Mouse (Mus musculus) frontal cortex, adult 2 months (tissue): ENCODE data around the gene Rbm26. TPM values are rescaled to one million over a fixed set of nuclear protein-coding genes. Genes with fewer than 3 reads are reported as not detected.
A peak's percentile ranks its signal among the peaks of the same experiment; 100 is the strongest.

ENCODE experiments used
- DNase-seq, 2 experiments: peaks; one replicate each; pipeline ENCODE4 v3.0.0; 2022; ENCODE audit warnings: low spot score in 1 of 2; ENCODE audit errors: extremely low spot score in 1 of 2
- polyA plus RNA-seq: library from polyadenylated mRNA; depleted of rRNA; stranded (reverse); fragments of >200 nt; gene quantifications from 2 replicates; pipeline ENCODE4 v1.2.3, GENCODE M21; 2012; rRNA removed

Gene Rbm26
- polyA plus RNA-seq, 1 experiment: 51.2 TPM

DNA sequence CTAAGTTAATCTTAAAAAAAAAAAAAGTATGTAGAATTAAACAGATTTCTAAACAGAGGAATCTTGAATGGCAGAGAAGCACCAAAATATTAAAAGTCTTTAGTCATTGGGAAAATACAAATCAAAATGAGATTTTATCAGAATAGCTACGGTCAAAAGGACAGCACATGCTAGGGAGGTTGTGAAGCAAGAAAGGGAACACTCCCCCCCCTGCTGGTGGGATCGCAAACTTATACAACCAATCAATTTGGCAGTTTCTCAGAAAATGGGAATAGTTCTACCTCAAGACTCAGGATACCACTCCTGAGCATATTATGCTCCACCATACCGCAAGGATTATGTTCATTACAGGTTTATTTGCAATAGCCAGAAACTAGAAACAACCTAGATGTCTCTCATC lies 80.9 kb downstream of the Rbm26 start:
- DNase-seq: no peak

DNA sequence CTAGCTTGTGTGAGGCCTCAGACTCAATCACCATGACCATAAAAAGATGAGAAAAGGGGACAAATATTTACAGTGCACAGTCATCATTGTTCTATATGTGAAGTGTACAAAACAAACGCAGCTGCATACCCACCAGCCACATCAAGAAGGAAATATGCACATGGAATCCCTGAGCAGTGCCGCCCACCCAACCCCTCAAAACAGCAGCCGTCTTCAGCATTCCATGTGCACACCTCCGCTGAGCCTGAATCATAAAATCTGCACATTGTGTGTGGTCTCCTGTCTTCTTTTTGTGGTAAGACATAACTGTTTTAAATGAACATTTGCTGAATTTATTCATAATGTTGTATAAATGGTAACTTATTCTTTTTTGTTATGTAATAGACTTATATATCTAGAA lies 90.1 kb downstream of the Rbm26 start:
- DNase-seq: peak; percentile 59 to 73

DNA sequence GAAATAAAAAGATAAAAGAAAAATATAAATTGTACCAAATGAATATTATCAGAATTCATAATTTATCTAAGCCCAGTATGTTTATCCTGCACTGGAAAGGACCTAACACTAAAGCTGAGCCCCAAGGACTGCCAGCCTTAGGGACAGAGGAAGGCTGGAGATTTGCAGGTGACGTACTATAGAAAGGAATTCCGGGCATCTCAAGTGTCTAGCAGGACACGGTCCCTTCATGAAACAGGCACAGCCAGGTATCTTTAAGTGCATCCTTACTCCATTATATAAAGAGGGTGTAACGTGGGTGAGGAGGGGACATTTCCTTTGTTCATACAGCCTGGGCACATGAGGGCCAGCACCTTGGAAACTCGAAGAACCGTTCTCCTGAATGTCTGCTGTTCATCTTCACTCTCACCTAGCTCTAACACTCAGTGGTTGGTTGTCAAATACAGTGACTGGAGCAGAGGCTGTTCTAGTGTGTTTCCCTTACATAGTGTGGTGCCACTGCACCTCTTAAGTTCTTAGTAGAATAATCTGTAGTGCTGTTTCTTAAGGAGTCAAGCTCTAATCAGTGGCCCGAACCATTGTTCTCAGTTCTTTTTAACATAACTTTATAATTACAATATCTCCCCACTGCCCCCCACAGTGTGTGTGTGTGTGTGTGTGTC lies 91.7 kb downstream of the Rbm26 start:
- DNase-seq: no peak

DNA sequence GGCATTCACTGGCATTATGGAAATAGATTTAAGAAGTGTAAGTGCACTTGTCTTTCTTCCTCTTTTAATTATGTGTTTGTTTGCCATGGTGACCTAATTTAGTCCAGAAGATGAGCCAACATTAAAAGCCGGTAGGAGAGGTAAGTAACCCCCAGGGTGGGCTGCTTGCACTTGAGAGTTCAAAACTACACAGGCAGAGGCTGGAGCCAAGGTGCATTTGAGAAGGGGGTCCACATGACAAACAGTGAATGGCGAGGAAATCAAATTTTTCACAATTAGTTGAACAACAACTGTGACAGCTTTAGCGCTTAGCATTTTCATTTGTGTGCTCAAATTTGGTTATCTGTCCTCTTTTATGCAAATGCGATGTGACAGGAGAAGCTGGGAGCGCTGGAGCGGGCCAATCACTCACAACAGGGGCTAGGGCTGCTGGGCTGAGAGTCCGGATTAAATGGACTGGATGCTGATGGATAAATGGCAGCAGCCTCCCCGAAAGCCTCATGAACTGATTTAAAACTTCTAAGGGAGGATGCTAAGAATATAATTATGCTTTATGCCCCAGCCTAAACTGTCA lies 92.3 kb downstream of the Rbm26 start:
- no peak for DNase-seq

DNA sequence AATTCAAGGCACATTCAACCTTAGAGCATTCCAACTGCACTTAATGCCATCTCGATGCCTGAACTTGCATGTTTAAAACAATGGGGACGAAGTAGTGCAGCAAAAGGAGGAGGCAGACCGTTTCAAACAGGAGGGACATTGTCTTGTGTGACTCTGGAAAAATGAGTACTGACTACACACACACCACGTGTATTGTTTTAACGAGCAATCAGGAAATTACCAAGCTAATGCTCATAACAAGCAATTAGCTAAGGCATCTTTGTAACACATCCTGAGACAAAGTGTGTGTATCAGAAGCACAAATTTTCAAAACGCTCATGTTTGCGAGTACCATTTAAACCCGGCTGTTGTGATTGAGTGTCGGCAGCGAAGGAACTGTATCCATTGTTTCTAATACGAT lies 93.0 kb downstream of the Rbm26 start:
- DNase-seq: no peak

DNA sequence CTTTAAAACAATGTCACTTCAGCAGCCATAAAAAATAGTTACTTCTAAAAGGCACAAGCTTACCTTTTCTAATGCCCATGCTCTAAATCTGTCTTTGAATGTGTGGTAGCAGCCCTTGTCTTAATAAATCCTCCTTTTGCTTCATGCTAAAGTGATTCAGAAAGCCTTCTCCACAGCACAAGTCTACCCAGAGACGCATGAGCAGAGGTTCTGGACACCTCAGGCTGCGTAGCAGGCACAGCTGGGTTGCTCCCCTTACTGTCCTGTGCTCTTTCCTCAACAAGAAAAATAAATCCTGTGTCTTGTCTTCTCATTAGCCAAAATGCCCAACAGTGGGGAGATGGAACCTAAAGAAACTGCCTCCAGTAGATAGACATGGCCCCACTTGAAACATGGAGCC lies 102.4 kb downstream of the Rbm26 start:
- no peak for DNase-seq

DNA sequence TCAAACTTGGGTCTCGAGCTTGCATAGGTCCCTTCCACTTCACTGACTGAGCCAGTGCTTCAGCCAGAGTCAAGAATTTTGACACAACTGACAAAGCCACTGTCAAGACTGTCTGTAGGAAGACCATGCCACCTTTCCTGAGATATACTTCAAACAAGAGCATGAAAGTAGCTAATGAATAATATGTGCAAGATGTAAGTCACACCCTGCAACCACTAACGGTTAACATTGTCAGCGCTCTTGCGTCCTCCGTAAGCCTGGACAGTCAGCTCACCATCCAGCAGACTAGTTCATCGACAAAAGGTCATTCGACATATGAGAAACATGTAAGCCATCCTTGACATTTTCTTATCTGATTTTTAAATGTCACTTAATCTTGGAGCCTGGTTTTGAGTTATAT lies 102.8 kb downstream of the Rbm26 start:
- no peak for DNase-seq

DNA sequence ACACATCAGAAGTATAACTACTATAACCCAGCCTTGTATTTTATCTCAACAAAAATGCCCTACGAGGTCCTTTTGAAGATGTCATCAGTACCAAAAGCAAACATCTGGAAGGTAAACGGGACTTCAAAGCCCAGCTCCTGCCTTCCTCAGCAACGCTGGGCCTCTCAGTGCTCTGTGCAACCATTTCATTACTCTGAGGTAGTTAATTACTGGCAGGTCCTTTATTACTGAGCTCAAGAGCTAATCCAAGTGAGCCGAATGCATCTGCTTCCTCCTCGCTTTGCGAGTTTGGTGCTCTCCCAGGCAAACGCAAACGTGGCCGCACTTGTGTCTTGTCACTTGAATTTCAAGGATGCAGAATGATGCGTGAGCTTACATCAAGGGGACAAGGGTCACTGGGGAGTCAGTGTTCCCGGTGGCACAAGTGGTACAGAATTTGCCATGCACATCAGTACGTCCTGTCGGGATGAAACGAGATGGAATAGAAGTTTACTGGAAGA lies 106.1 kb downstream of the Rbm26 start:
- DNase-seq: no peak

DNA sequence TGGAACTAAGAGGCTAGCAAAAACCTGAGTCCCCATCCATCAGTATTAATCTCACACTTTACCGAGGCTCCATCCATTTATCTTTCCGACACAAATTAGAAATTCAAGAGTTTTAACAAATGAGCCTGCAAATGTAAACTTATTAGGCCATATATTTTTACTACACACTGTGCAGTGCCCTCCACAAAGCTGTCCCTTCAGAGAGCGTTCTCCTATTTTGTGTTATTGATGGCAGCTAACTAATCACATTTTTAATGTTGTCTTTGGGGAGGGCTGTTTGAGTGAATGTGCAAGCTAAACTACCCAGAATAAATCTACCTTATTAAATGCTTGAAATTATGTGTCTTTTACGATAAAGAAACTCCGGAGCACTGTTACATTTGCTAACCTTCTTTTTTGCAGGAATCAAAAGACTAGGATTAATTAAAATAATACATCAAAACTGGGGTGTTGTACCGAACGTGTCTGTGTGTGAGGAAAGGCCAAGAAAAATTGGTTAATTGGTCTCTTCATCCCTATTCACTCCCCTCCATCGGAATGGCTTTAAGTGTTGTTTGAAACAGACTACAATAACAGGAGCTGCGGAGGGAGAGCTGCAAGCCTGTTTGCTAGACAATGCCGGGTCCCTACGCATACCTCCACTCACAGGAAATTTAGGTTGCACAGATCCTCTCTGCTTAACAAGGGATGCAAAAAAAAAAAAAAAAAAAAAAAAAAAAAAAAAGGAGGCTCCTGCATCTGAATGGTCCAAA lies 106.7 kb downstream of the Rbm26 start:
- no peak for DNase-seq

DNA sequence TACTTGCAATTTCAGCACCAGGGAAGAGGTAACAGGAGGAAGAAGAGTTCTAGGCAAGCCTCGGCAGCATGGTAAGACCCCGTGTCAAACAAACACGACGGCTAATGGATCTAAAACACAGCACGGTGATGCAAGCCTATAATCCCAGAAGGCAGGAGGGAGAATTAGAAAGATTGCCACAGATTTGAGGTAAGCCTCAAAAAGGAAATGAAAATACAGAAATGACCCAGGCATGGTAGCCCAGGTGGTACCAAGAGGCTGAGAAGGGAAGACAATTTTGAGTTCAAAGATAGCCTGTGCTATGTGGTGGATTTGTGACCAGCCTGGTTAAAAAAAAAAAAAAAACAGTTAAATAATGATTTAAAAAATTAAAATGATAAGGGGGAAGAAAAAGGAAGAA lies 109.1 kb downstream of the Rbm26 start:
- DNase-seq: no peak

DNA sequence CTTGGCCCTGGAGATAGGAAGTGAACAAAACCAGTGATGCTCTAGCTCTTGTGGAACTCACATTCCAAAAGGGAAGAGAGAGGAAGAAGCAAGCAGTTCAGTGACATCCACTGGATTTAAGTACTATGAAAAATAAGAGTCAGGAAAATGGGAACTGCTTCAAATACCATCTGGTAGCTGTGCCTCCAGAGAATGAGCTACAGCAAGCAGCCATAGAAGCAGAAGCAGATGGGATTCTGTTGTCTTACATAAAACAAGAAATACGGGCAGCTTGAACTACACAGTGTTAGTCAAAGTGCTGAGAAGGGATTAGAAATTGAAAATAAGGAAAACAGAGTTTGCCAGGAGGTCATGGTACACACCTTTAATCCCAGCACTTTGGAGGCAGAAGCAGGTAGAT lies 112.9 kb downstream of the Rbm26 start:
- peak in 1 of 2 experiments; percentile 35 for DNase-seq

DNA sequence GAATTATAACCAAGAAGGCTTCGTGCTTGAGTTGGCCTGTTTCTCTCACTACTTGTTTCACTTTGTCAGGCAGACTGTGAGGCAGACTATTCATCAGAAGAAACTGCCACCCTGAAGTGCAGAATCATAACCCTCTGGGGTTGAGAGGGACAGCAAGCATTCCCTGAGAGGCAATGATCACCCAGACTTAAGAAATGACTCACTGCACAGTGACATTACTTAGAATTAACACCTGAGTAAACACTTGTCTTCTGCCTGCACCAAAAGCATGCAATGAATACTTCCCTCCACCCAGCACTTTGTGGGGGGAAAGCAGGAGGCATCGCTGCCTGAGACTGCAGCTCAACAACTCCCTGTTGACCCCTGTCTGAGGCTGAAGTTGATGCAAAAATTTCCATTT lies 115.9 kb downstream of the Rbm26 start:
- DNase-seq: no peak

DNA sequence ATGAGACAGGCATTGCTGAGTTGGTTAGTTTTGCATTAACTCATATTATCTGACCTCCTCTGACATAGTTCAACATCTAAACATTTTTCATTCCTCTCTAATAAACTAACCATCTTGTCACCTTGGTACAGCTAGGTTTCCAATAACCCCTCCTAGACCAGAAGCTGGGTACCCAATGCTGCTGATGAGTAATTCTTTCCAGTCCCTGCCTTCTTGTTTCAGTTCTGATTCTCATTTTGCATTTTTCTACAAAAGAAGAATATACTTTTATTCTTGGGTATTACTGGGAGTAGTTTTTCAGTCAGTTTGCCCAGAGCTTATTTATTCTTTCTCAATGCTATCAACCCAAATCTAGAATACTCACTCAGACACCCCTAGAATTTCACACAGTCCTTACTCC lies 119.2 kb downstream of the Rbm26 start:
- DNase-seq: no peak

Other genes with a start within 250 kb of the Rbm26 start
- gene Ndfip2, start 81.2 kb upstream of the Rbm26 start, polyA plus RNA-seq: 78.3 and 90.2 TPM in 2 replicates